Mouse (Mus musculus): ENCODE measurements around the gene 1700025G04Rik. TPM values are rescaled to one million over a fixed set of nuclear protein-coding genes. Genes with fewer than 3 reads are reported as not detected.
A peak's percentile ranks its signal among the peaks of the same experiment; 100 is the strongest.

Gene 1700025G04Rik
- polyA plus RNA-seq, 1 experiment from 2014 or later: 49.9 TPM

GRCm38 (mm10) chr1:151980498-151980897 is 109.4 kb downstream of the 1700025G04Rik start:
- Histone ChIP-seq H3K4me1 (peaks cover 22% of the 10 kb centered on the region), H3K9ac (no peak overlapping the region), H3K27me3 (replicated peaks) (no peaks in the 10 kb centered on the region), H3K36me3 (no peaks in the 10 kb centered on the region; the same call in 1 of the 2 replicates), H3K9me3 (no peaks in the 10 kb centered on the region), H3K27ac (no peak overlapping the region), H3K4me3 (no peak overlapping the region), H3K4me2 (replicated peaks) (no peak overlapping the region)
- no peak for ATAC-seq (ENCODE audit: low FRiP score, low read depth)
- 87% methylated on average over 7 of the region's 7 CpGs for whole genome bisulfite sequencing

- ATAC-seq (ENCODE audit: low FRiP score, low read depth): no peak
- Histone ChIP-seq H3K4me3 (no peak overlapping the region), H3K9ac (no peak overlapping the region), H3K36me3 (no peaks in the 10 kb centered on the region; the same call in 1 of the 2 replicates), H3K27ac (no peak overlapping the region), H3K4me2 (replicated peaks) (no peak overlapping the region), H3K4me1 (peaks cover 19% of the 10 kb centered on the region), H3K27me3 (replicated peaks) (no peaks in the 10 kb centered on the region), H3K9me3 (no peaks in the 10 kb centered on the region)
- 89% methylated on average over 13 of the region's 13 CpGs for WGBS
Observed at GRCm38 (mm10) chr1:151979803-151980456, 110.0 kb downstream of the 1700025G04Rik start.

GRCm38 (mm10) chr1:151978751-151979150 is 111.2 kb downstream of the 1700025G04Rik start:
- Histone ChIP-seq H3K27ac (no peak overlapping the region), H3K36me3 (no peaks in the 10 kb centered on the region; the same call in 1 of the 2 replicates), H3K4me2 (replicated peaks) (no peak overlapping the region), H3K9ac (no peak overlapping the region), H3K9me3 (no peaks in the 10 kb centered on the region), H3K4me1 (peaks cover 7% of the 10 kb centered on the region; the same call in 1 of the 2 replicates), H3K27me3 (replicated peaks) (no peaks in the 10 kb centered on the region), H3K4me3 (no peak overlapping the region)
- no peak for ATAC-seq (ENCODE audit: low FRiP score, low read depth)
- WGBS: 92% methylated on average over 15 of the region's 15 CpGs

GRCm38 (mm10) chr1:151977596-151977995 is 112.3 kb downstream of the 1700025G04Rik start:
- Histone ChIP-seq H3K9me3 (no peaks in the 10 kb centered on the region), H3K9ac (no peak overlapping the region), H3K4me3 (no peak overlapping the region), H3K27me3 (replicated peaks) (no peaks in the 10 kb centered on the region), H3K36me3 (no peaks in the 10 kb centered on the region; the same call in 1 of the 2 replicates), H3K27ac (no peak overlapping the region), H3K4me2 (replicated peaks) (no peak overlapping the region), H3K4me1 (peaks cover 6% of the 10 kb centered on the region; the same call in 1 of the 2 replicates)
- WGBS: 52% methylated on average over 5 of the region's 5 CpGs
- ATAC-seq (ENCODE audit: low FRiP score, low read depth): peak; percentile 64; the same call in 1 of the 2 replicates

GRCm38 (mm10) chr1:151976850-151977249 is 113.1 kb downstream of the 1700025G04Rik start:
- Histone ChIP-seq H3K9me3 (no peaks in the 10 kb centered on the region), H3K27me3 (replicated peaks) (no peaks in the 10 kb centered on the region), H3K36me3 (no peaks in the 10 kb centered on the region; the same call in 1 of the 2 replicates), H3K27ac (no peak overlapping the region), H3K4me1 (peaks cover 6% of the 10 kb centered on the region; the same call in 1 of the 2 replicates), H3K4me2 (replicated peaks) (no peak overlapping the region), H3K4me3 (no peak overlapping the region), H3K9ac (no peak overlapping the region)
- WGBS: 86% methylated on average over 3 of the region's 3 CpGs
- ATAC-seq (ENCODE audit: low FRiP score, low read depth): no peak

GRCm38 (mm10) chr1:151975418-151976379 is 114.2 kb downstream of the 1700025G04Rik start:
- Histone ChIP-seq H3K27me3 (replicated peaks) (no peaks in the 10 kb centered on the region), H3K4me3 (no peak overlapping the region), H3K4me2 (replicated peaks) (no peak overlapping the region), H3K36me3 (no peaks in the 10 kb centered on the region; the same call in 1 of the 2 replicates), H3K4me1 (peaks cover 6% of the 10 kb centered on the region; the same call in 1 of the 2 replicates), H3K27ac (no peak overlapping the region), H3K9ac (no peak overlapping the region), H3K9me3 (no peaks in the 10 kb centered on the region)
- ATAC-seq (ENCODE audit: low FRiP score, low read depth): no peak
- WGBS: 82% methylated on average over 17 of the region's 17 CpGs

GRCm38 (mm10) chr1:151974887-151975286 is 115.0 kb downstream of the 1700025G04Rik start:
- WGBS: 88% methylated on average over 8 of the region's 8 CpGs
- no peak for ATAC-seq (ENCODE audit: low FRiP score, low read depth)
- Histone ChIP-seq H3K9ac (no peak overlapping the region), H3K36me3 (no peaks in the 10 kb centered on the region; the same call in 1 of the 2 replicates), H3K4me1 (peaks cover 6% of the 10 kb centered on the region; the same call in 1 of the 2 replicates), H3K27me3 (replicated peaks) (no peaks in the 10 kb centered on the region), H3K4me2 (replicated peaks) (no peak overlapping the region), H3K9me3 (no peaks in the 10 kb centered on the region), H3K4me3 (no peak overlapping the region), H3K27ac (no peak overlapping the region)

- H3K9ac ChIP-seq: no peak overlapping the region
- no peak overlapping the region for H3K4me3 ChIP-seq
- H3K27me3 ChIP-seq (replicated peaks): no peaks in the 10 kb centered on the region
- no peaks in the 10 kb centered on the region; the same call in 1 of the 2 replicates for H3K36me3 ChIP-seq
- H3K27ac ChIP-seq: no peak overlapping the region
- peaks cover 6% of the 10 kb centered on the region; the same call in 1 of the 2 replicates for H3K4me1 ChIP-seq
- no peak overlapping the region for H3K4me2 ChIP-seq (replicated peaks)
- ATAC-seq (ENCODE audit: low FRiP score, low read depth): no peak
- H3K9me3 ChIP-seq: no peaks in the 10 kb centered on the region
- 90% methylated on average over 7 of the region's 7 CpGs for WGBS
Observed at GRCm38 (mm10) chr1:151974424-151974823, 115.5 kb downstream of the 1700025G04Rik start.

- 86% methylated on average over 5 of the region's 5 CpGs for WGBS
- Histone ChIP-seq H3K36me3 (no peaks in the 10 kb centered on the region), H3K27me3 (replicated peaks) (no peaks in the 10 kb centered on the region), H3K4me3 (no peak overlapping the region), H3K9me3 (no peaks in the 10 kb centered on the region), H3K9ac (no peak overlapping the region), H3K4me1 (peaks cover 6% of the 10 kb centered on the region; the same call in 1 of the 2 replicates), H3K27ac (no peak overlapping the region), H3K4me2 (replicated peaks) (no peak overlapping the region)
- ATAC-seq (ENCODE audit: low FRiP score, low read depth): no peak
Observed at GRCm38 (mm10) chr1:151973110-151973700, 116.7 kb downstream of the 1700025G04Rik start.

- Histone ChIP-seq H3K27ac (no peak overlapping the region), H3K9ac (no peak overlapping the region), H3K9me3 (no peaks in the 10 kb centered on the region), H3K36me3 (no peaks in the 10 kb centered on the region), H3K4me1 (no peaks in the 10 kb centered on the region), H3K4me3 (no peak overlapping the region), H3K27me3 (replicated peaks) (no peaks in the 10 kb centered on the region), H3K4me2 (replicated peaks) (no peak overlapping the region)
- no peak for ATAC-seq (ENCODE audit: low FRiP score, low read depth)
- 92% methylated on average over 2 of the region's 2 CpGs for WGBS
Observed at GRCm38 (mm10) chr1:151971581-151971980, 118.3 kb downstream of the 1700025G04Rik start.

- 92% methylated on average over 5 of the region's 5 CpGs for WGBS
- no peaks in the 10 kb centered on the region for H3K27me3 ChIP-seq (replicated peaks)
- no peaks in the 10 kb centered on the region for H3K36me3 ChIP-seq
- no peaks in the 10 kb centered on the region for H3K4me1 ChIP-seq
- H3K9ac ChIP-seq: no peak overlapping the region
- no peak for ATAC-seq (ENCODE audit: low FRiP score, low read depth)
- H3K4me2 ChIP-seq (replicated peaks): no peak overlapping the region
- H3K27ac ChIP-seq: no peak overlapping the region
- H3K4me3 ChIP-seq: no peak overlapping the region
- no peaks in the 10 kb centered on the region for H3K9me3 ChIP-seq
Observed at GRCm38 (mm10) chr1:151968126-151968525, 121.8 kb downstream of the 1700025G04Rik start.

GRCm38 (mm10) chr1:151964811-151965210 is 125.1 kb downstream of the 1700025G04Rik start:
- H3K9ac ChIP-seq: no peak overlapping the region
- H3K27ac ChIP-seq: no peak overlapping the region
- no peak overlapping the region for H3K4me2 ChIP-seq (replicated peaks)
- peaks cover 13% of the 10 kb centered on the region; the same call in 1 of the 2 replicates for H3K4me1 ChIP-seq
- H3K4me3 ChIP-seq: no peak overlapping the region
- no peaks in the 10 kb centered on the region for H3K9me3 ChIP-seq
- WGBS: 89% methylated on average over 2 of the region's 2 CpGs
- H3K36me3 ChIP-seq: no peaks in the 10 kb centered on the region
- H3K27me3 ChIP-seq (replicated peaks): no peaks in the 10 kb centered on the region
- no peak for ATAC-seq (ENCODE audit: low FRiP score, low read depth)
